Mouse (Mus musculus): ENCODE measurements around the gene Gfer.

DNA sequence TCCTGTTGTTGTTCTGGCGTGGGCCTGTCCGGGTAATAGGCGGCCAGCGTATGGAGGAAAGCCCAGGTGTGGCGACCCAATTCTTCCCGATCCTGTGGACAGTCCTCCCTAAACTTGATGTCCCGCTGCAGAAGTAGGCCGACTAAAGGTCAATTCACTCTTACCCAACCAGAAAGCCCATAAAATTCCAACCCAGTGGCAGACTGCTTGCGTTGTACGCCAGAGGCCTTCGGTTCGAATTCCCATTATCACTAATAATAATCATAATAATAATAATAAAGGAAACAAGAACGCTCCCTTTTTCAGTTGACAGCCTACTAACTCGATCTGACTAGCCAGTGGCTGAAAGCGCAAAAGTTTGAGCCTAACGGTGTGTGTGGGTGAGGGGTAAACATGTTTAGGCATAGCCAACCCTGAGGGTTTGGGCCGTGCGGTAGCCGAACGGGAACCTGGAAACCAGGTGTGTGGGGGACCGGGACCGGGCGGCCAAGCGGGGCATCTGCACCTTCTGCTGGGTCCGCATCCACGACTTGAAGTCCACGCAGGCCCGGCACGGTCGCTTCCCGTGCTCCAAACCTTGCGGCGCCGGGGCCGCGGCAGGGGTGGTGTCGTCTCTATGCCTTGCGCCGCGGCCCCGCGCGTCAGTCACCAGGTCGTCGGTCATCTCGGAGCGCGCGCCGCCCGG, 488 bp downstream of the Gfer start:
- no peak for TF ChIP-seq POLR2A (IDR thresholded peaks at IDR 0.05; ENCODE audit: extremely low read depth, insufficient read depth, low read length)
- TF ChIP-seq CTCF (IDR thresholded peaks at IDR 0.05; ENCODE audit: extremely low read depth, insufficient read depth, low read length): no peak

Data from cortical plate, adult 2 months (tissue).